Mouse (Mus musculus) cerebellum, adult 2 months (tissue): ENCODE measurements around the gene Ghr. TPM values are rescaled to one million over a fixed set of nuclear protein-coding genes. Genes with fewer than 3 reads are reported as not detected.

Experiments
- DNase-seq, 2 experiments: peaks; one replicate each; pipeline ENCODE4 v3.0.0; 2021
- H3K27ac ChIP-seq: fragments of 200-500 bp; 2 replicates; pipeline ENCODE4 v1.5.1; 2012; ENCODE audit warnings: low read length, control low read depth, inconsistent platforms; ENCODE audit not compliant: insufficient read depth
- H3K27me3 ChIP-seq: fragments of 200-500 bp; 2 replicates; pipeline ENCODE4 v1.6.1; 2012; ENCODE audit warnings: inconsistent platforms, mild to moderate bottlenecking, low read length, moderate library complexity; ENCODE audit not compliant: control insufficient read depth, insufficient read depth
- H3K4me1 ChIP-seq: fragments of 200-500 bp; 2 replicates; pipeline ENCODE4 v1.6.1; 2011; ENCODE audit warnings: low read length; ENCODE audit not compliant: control insufficient read depth, insufficient read depth
- H3K4me3 ChIP-seq: fragments of 200-500 bp; replicated peaks from 2 replicates; pipeline ENCODE3; 2011; ENCODE audit warnings: mild to moderate bottlenecking, low read depth, low read length, control low read depth; ENCODE audit not compliant: insufficient read depth
- CTCF ChIP-seq: fragments of 200-500 bp; IDR thresholded peaks from 2 replicates; pipeline ENCODE4 v1.5.1; 2011; ENCODE audit warnings: low read depth, mild to moderate bottlenecking, control low read depth, low read length, moderate library complexity, borderline replicate concordance; ENCODE audit not compliant: insufficient read depth
- POLR2A ChIP-seq: fragments of 200-500 bp; IDR thresholded peaks from 2 replicates; pipeline ENCODE4 v1.6.1; 2011; ENCODE audit warnings: low read length, control low read depth, borderline replicate concordance; ENCODE audit not compliant: insufficient read depth
- WGBS: fragments of 180-500 bp; shearing (Covaris S2); methylation state at CpG from one replicate; pipeline ENCODE4 v1.1.7; 2018; 5-methylcytosine and 5-hydroxymethylcytosine counted together
- polyA plus RNA-seq: library from polyadenylated mRNA; depleted of rRNA; stranded (reverse); fragments of >200 nt; gene quantifications from 2 replicates; pipeline ENCODE4 v1.2.3, GENCODE M21; 2012

Ghr gene
- polyA plus RNA-seq, 1 experiment = 5.0 TPM

GRCm38 (mm10) chr15:3388485-3388884 is 194.8 kb downstream of the Ghr start:
- Histone ChIP-seq H3K4me1 (no peaks in the 10 kb centered on the region), H3K4me3 (no peak overlapping the region), H3K27me3 (no peaks in the 10 kb centered on the region; the same call in 1 of the 2 replicates), H3K27ac (no peak overlapping the region)
- no peak for DNase-seq
- TF ChIP-seq POLR2A (no peak), CTCF (no peak)
- WGBS = 53% methylated on average over 2 of the region's 2 CpGs

GRCm38 (mm10) chr15:3383788-3384187 is 199.5 kb downstream of the Ghr start:
- no peak overlapping the region for H3K4me3 ChIP-seq
- H3K27ac ChIP-seq = no peak overlapping the region
- no peaks in the 10 kb centered on the region for H3K27me3 ChIP-seq
- 78% methylated on average over 2 of the region's 2 CpGs for WGBS
- no peak for DNase-seq
- no peaks in the 10 kb centered on the region for H3K4me1 ChIP-seq
- TF ChIP-seq POLR2A (no peak), CTCF (no peak)

- TF ChIP-seq POLR2A = no peak
- TF ChIP-seq CTCF = no peak
- no peaks in the 10 kb centered on the region for H3K27me3 ChIP-seq
- 89% methylated on average over 6 of the region's 6 CpGs for WGBS
Measured at GRCm38 (mm10) chr15:3381413-3381812, 201.9 kb downstream of the Ghr start.

GRCm38 (mm10) chr15:3368261-3368832 is 214.9 kb downstream of the Ghr start:
- Histone ChIP-seq H3K27ac (no peak overlapping the region), H3K4me1 (no peaks in the 10 kb centered on the region), H3K27me3 (no peaks in the 10 kb centered on the region), H3K4me3 (no peak overlapping the region)
- WGBS = 87% methylated on average over 2 of the region's 2 CpGs
- TF ChIP-seq POLR2A = no peak
- no peak for TF ChIP-seq CTCF
- DNase-seq = no peak

More at GRCm38 (mm10) chr15:3381413-3381812, 201.9 kb downstream of the Ghr start:
- H3K4me3 ChIP-seq = no peak overlapping the region
- no peaks in the 10 kb centered on the region for H3K4me1 ChIP-seq
- no peak for DNase-seq
- no peak overlapping the region for H3K27ac ChIP-seq

GRCm38 (mm10) chr15:3356073-3356766 is 227.1 kb downstream of the Ghr start:
- DNase-seq = peak in 1 of 2 experiments; percentile 5
- H3K4me3 ChIP-seq = peak overlapping the region; percentile 53
- TF ChIP-seq POLR2A (no peak), CTCF (no peak)
- H3K27ac ChIP-seq = no peak overlapping the region
- H3K27me3 ChIP-seq = no peaks in the 10 kb centered on the region
- no peaks in the 10 kb centered on the region for H3K4me1 ChIP-seq
- WGBS = 45% methylated on average over 4 of the region's 4 CpGs

GRCm38 (mm10) chr15:3353696-3354095 is 229.6 kb downstream of the Ghr start:
- TF ChIP-seq CTCF = no peak
- no peak for TF ChIP-seq POLR2A
- DNase-seq = no peak
- Histone ChIP-seq H3K27me3 (no peaks in the 10 kb centered on the region), H3K27ac (no peak overlapping the region), H3K4me1 (no peaks in the 10 kb centered on the region), H3K4me3 (no peak overlapping the region)
- 74% methylated on average over 2 of the region's 2 CpGs for WGBS

GRCm38 (mm10) chr15:3349306-3350064 is 233.8 kb downstream of the Ghr start:
- no peak overlapping the region for H3K4me3 ChIP-seq
- WGBS = 52% methylated on average over 6 of the region's 6 CpGs

More at GRCm38 (mm10) chr15:3349306-3350064, 233.8 kb downstream of the Ghr start:
- no peak for DNase-seq
- Histone ChIP-seq H3K27me3 (no peaks in the 10 kb centered on the region), H3K27ac (no peak overlapping the region), H3K4me1 (no peaks in the 10 kb centered on the region)
- no peak for TF ChIP-seq CTCF
- no peak for TF ChIP-seq POLR2A
